Mouse (Mus musculus): Measurements from ENCODE around the gene Smchd1. TPM values are rescaled to one million over a fixed set of nuclear protein-coding genes. Genes with fewer than 3 reads are reported as not detected.
"Not testable (repeated sequence)": the region's sequence is repeated elsewhere in the genome, so short reads cannot be mapped to it uniquely, and the experiment has no call there.

Smchd1 gene
- total RNA-seq (2021): 10 to 100 TPM; 16.7 to 18.0 TPM
- long read RNA-seq, experiment 1, full-length matches to known transcripts: 3 of 4 reads
- long read RNA-seq, experiment 1, partial matches to known transcripts: 1 of 4 reads
- long read RNA-seq, experiment 1, other reads (novel, unspliced or antisense): 0 of 4 reads
- long read RNA-seq, experiment 2, full-length matches to known transcripts: 2 of 3 reads
- long read RNA-seq, experiment 2, partial matches to known transcripts: 1 of 3 reads
- long read RNA-seq, experiment 2, other reads (novel, unspliced or antisense): 0 of 3 reads

- DNase-seq: peak; percentile 91 to 98
These were observed at the start of gene Smchd1 for GRCm38 (mm10) chr17:71474762-71475704. Gene Smchd1, minus strand, starts transcription at chr17:71475343.

GRCm38 (mm10) chr17:71510297-71510696 lies 35.2 kb upstream of the Smchd1 start:
- DNase-seq: no peak

- no peak for DNase-seq
These were observed 31.7 kb upstream of the Smchd1 start for GRCm38 (mm10) chr17:71506832-71507231.

GRCm38 (mm10) chr17:71495784-71496183 lies 20.6 kb upstream of the Smchd1 start:
- DNase-seq: no peak

GRCm38 (mm10) chr17:71491332-71491686 lies 16.2 kb upstream of the Smchd1 start:
- DNase-seq: no peak

GRCm38 (mm10) chr17:71490666-71491331 lies 15.7 kb upstream of the Smchd1 start:
- DNase-seq: no peak

GRCm38 (mm10) chr17:71489703-71490461 lies 14.7 kb upstream of the Smchd1 start:
- DNase-seq: no peak

- DNase-seq: peak; percentile 23 to 63
These were observed 11.2 kb upstream of the Smchd1 start for GRCm38 (mm10) chr17:71486231-71486851.

GRCm38 (mm10) chr17:71485791-71486230 lies 10.7 kb upstream of the Smchd1 start:
- peak; percentile 57 to 62 for DNase-seq

GRCm38 (mm10) chr17:71484711-71485110 lies 9.6 kb upstream of the Smchd1 start:
- DNase-seq: no peak

GRCm38 (mm10) chr17:71483418-71484060 lies 8.4 kb upstream of the Smchd1 start:
- DNase-seq: no peak

- peak in 1 of 2 experiments; percentile 22 for DNase-seq
These were observed 4.3 kb upstream of the Smchd1 start for GRCm38 (mm10) chr17:71479381-71479901.

- DNase-seq: no peak
These were observed 2.3 kb upstream of the Smchd1 start for GRCm38 (mm10) chr17:71477481-71477880.

- no peak for DNase-seq
These were observed 1.3 kb upstream of the Smchd1 start for GRCm38 (mm10) chr17:71476346-71477020.

- peak; percentile 66 to 77 for DNase-seq
These were observed 554 bp upstream of the Smchd1 start for GRCm38 (mm10) chr17:71475705-71476089.

- no peak for DNase-seq
These were observed 1.0 kb downstream of the Smchd1 start for GRCm38 (mm10) chr17:71474128-71474527.

- no peak for DNase-seq
These were observed 3.9 kb downstream of the Smchd1 start for GRCm38 (mm10) chr17:71471261-71471660.

GRCm38 (mm10) chr17:71460312-71460711 lies 14.8 kb downstream of the Smchd1 start:
- DNase-seq: no peak

GRCm38 (mm10) chr17:71459818-71460217 lies 15.3 kb downstream of the Smchd1 start, which contains the start of gene Gm4707:
Gene Gm4707, minus strand, starts transcription at chr17:71459918.
- no peak for DNase-seq

GRCm38 (mm10) chr17:71457361-71457760 lies 17.8 kb downstream of the Smchd1 start:
- not testable (repeated sequence) for DNase-seq
